Mouse (Mus musculus) retina, adult 2 months (tissue): ENCODE measurements around the gene Defb25.

Source experiments
- DNase-seq: peaks from one replicate; pipeline ENCODE4 v3.0.0-alpha.2; 2012; ENCODE audit warnings: low read depth, low spot score

The Defb25 gene

DNA sequence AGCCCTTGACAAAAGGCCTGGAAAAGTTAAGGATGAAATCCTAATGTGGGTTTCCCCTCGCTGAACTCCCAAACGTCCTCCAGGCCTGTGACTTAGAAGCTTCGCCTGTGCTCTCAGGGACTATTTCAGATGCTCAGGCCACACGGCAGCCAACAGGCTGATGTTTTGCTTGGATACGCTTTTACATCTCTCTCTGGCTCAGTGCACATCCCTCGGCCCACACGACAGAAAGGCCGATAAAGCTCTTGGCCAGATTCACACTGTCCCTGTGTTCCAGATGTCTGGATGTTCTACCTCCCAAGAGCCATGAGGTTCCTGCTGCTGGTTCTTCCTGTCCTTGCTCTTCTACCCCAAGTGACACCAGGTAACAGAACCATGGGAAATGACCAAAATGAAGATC, 49.4 kb downstream of the Defb25 start:
- DNase-seq: no peak
